Mouse (Mus musculus): ENCODE results near the gene Hif3a.

GRCm38 (mm10) chr7:17045743-17046142, 16.5 kb downstream of the Hif3a start:
- no peak for TF ChIP-seq POLR2A (IDR thresholded peaks at IDR 0.05; ENCODE audit: control insufficient read depth, extremely low read depth, insufficient read depth, low read length, poor library complexity)
- TF ChIP-seq CTCF (IDR thresholded peaks at IDR 0.05; ENCODE audit: borderline replicate concordance, control insufficient read depth, extremely low read depth, insufficient read depth, low read length, poor library complexity), result no peak
